Mouse (Mus musculus) bone marrow, adult 2 months (tissue): ENCODE results near the gene Sele. TPM values are rescaled to one million over a fixed set of nuclear protein-coding genes. Genes with fewer than 3 reads are reported as not detected.
"Not testable (repeated sequence)": the region's sequence is repeated elsewhere in the genome, so short reads cannot be mapped to it uniquely, and the experiment has no call there.

Source experiments
- H3K27ac ChIP-seq: fragments of 200-500 bp; 2 replicates; pipeline ENCODE4 v1.5.1; 2012; ENCODE audit warnings: low read depth, mild to moderate bottlenecking, control low read depth, inconsistent platforms, low read length; ENCODE audit not compliant: control insufficient read depth, poor library complexity, insufficient read depth
- H3K4me1 ChIP-seq: fragments of 200-500 bp; 2 replicates; pipeline ENCODE4 v1.6.1; 2011; ENCODE audit warnings: low read length; ENCODE audit not compliant: control insufficient read depth, insufficient read depth
- H3K4me3 ChIP-seq: fragments of 200-500 bp; replicated peaks from 2 replicates; pipeline ENCODE3; 2011; ENCODE audit warnings: mild to moderate bottlenecking, low read depth, low read length, control low read depth; ENCODE audit not compliant: control insufficient read depth
- CTCF ChIP-seq: fragments of 200-500 bp; IDR thresholded peaks from 2 replicates; pipeline ENCODE4 v1.5.1; 2011; ENCODE audit warnings: low read length, control low read depth; ENCODE audit not compliant: control insufficient read depth, insufficient read depth
- POLR2A ChIP-seq: fragments of 200-500 bp; IDR thresholded peaks from 2 replicates; pipeline ENCODE4 v1.6.1; 2011; ENCODE audit warnings: low read depth, mild to moderate bottlenecking, control low read depth, low read length, borderline replicate concordance; ENCODE audit not compliant: control insufficient read depth
- WGBS: fragments of 180-500 bp; shearing (Covaris S2); methylation state at CpG from one replicate; pipeline ENCODE4 v1.1.7; 2018; 5-methylcytosine and 5-hydroxymethylcytosine counted together
- polyA plus RNA-seq: library from polyadenylated mRNA; stranded (reverse); fragments of >200 nt; gene quantifications from 2 replicates; pipeline ENCODE4 v1.2.4, GENCODE M21; 2011; ENCODE audit warnings: low replicate concordance; ENCODE audit not compliant: missing spikeins, insufficient read depth, insufficient read length

Gene Sele
- polyA plus RNA-seq, result 1.2 and 1.4 TPM in 2 replicates

DNA sequence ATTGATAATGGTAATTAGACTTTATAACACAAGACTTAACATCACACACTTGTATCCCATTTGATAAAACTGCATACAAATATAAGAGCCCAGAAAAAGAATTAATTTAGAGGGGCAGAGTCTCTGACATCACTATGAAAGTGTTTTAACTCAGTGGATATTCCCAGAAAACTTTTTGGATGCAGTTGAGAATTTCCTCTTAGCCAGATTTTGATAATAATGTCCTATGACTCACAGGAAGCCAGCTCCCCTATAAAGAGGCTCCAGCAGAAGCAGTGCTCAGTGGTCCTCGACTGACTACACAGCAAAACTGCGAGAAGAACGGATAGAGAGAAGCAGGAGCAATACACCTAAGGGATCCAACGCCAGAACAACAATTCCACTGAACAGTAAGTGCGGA, at the start of gene Sele:
Gene Sele (plus strand): TSS at position 301 of the 400 bp plus-strand sequence.
- no peak within 1 kb of the TSS for H3K27ac ChIP-seq
- H3K4me3 ChIP-seq, result no peak within 1 kb of the TSS
- H3K4me1 ChIP-seq, result no peaks in the 10 kb centered on the region
- TF ChIP-seq CTCF, result no peak
- TF ChIP-seq POLR2A, result no peak
- 66% methylated on average over 5 of the region's 5 CpGs for WGBS

DNA sequence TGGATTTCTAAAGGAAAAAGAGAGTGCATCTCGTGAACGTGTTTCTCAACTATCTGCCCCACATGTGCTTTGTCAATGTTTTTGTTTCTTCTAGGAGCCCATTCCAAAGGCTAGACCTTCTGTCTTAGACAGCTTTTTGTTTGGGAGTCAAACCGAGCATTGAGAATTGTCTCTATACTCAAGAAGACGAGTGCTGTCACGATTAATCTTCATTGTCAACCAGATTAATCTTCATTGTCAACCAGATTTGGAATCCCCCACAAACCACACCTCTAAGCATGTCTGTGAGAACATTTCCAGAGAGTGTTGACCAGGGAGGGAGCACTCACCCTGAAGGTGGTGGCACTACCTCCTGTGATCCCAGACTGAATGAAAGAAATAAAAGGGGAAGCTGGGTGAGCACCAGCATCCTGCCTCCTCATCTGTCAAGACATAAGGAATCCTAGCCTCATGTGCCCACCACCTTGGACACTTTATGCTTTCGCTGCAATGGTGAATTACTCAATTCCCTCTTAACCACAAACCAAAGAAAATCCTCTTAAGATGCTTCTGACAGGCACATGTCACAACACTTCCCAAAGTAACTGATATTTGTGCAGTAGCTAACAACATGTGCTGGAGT, 46.1 kb upstream of the Sele start:
- H3K27ac ChIP-seq, result no peak overlapping the region
- 52% methylated on average over 6 of the region's 6 CpGs for WGBS
- no peak overlapping the region for H3K4me3 ChIP-seq
- H3K4me1 ChIP-seq, result peaks cover 2% of the 10 kb centered on the region; the same call in 1 of the 2 replicates
- no peak for TF ChIP-seq CTCF

DNA sequence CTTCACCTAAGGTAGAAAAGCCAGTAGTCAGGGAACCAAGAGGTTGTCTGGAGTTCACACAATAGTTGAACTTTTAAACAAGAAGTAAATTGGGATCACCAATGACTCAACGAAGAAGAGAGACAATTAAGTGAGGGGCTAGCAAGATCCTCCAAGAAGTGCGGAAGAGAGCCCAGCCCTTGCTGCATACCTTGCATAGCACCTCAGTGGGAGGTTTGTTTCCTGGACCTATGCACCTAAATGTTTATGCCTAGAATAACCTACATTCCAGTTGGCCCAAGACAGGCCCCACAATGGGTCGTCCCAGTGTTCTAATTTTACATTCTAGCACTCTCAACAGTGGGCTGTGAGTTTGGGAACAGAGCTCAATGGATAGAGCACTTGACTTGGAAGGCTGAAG, 43.7 kb upstream of the Sele start:
- H3K27ac ChIP-seq, result no peak overlapping the region
- no peak for TF ChIP-seq CTCF
- TF ChIP-seq POLR2A, result no peak
- H3K4me1 ChIP-seq, result peaks cover 2% of the 10 kb centered on the region; the same call in 1 of the 2 replicates
- WGBS, result 84% methylated on average over 3 of the region's 3 CpGs
- no peak overlapping the region for H3K4me3 ChIP-seq

DNA sequence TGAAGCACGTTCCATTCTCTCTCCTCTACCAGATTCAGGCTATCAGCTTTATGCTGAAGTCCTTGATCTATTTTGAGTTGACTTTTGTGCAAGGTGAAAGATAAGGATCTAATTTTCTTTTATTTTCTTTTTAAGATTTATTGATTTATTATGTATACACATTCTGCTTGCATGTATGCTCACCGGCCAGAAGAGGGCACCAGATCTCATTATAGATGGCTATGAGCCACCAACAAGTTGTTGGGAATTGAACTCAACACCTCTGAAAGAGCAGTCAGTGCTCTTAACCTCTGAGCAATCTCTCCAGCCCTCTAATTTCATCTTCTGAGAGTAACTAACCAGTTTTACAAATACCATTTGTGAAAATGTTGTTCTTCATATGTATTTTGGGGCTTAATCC, 38.8 kb upstream of the Sele start:
- WGBS, result 28% methylated on average over 2 of the region's 2 CpGs
- TF ChIP-seq CTCF, result no peak
- no peak for TF ChIP-seq POLR2A
- H3K27ac ChIP-seq, result no peak overlapping the region

DNA sequence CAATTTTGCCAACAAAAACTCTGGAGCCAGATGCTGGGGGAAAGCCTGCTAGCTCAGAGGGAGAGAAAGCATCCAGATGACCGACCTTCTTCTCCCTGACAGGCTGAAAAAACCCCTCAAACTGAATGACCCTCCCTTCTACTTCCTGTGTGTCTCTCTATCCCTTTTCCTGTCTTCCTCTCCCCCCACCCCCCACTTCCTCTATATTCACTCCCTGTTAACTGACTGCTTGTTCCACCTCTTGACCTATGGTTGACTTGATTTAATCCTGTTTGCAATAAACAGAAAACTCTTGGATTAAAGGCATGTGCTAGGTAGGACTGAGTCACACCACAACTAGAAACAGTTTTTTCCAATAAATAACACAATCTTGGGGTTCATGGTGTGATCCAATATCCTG, 33.4 kb upstream of the Sele start:
- 0% methylated on average over 1 of the region's 1 CpGs for WGBS
- Histone ChIP-seq H3K4me1 (no peaks in the 10 kb centered on the region; the same call in 1 of the 2 replicates), H3K27ac (no peak overlapping the region), H3K4me3 (no peak overlapping the region)
- TF ChIP-seq POLR2A, result no peak
- no peak for TF ChIP-seq CTCF

More for the DNA sequence above, 38.8 kb upstream of the Sele start:
- no peaks in the 10 kb centered on the region for H3K4me1 ChIP-seq
- no peak overlapping the region for H3K4me3 ChIP-seq

DNA sequence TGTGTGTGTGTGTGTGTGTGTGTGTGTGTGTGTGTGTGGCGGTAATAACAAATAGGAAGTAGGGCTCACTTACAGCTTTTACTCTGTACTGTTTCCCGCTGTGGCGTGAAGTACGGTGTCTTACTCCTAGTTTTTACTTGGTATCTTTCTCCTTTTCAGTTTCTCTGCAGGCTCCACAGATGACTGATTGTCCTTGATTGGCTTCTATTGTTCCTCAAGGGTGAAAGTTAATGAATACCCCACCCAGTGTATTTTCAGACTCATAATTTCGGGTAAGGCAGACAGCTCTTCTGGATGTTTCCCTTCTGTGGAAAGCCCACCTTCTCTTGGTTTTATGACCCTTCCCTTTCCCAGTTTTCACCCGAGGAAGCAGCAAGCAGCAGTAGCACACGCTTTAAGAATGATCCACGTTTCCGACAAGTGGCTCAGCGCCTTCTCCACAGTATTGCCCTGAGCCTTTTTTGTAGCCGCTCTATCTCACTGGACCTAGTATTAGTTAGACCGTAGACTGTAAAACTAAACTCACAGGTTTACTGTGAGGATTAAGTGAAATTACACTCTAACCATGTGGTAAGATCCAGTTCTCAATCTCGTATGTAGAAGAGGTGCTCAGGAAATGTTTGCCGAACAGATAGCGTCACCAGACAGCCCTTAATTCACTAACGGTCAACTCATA, 29.7 kb upstream of the Sele start:
- no peaks in the 10 kb centered on the region; the same call in 1 of the 2 replicates for H3K4me1 ChIP-seq
- H3K27ac ChIP-seq, result no peak overlapping the region
- 87% methylated on average over 16 of the region's 16 CpGs for WGBS
- no peak overlapping the region for H3K4me3 ChIP-seq
- TF ChIP-seq POLR2A, result no peak
- TF ChIP-seq CTCF, result no peak

DNA sequence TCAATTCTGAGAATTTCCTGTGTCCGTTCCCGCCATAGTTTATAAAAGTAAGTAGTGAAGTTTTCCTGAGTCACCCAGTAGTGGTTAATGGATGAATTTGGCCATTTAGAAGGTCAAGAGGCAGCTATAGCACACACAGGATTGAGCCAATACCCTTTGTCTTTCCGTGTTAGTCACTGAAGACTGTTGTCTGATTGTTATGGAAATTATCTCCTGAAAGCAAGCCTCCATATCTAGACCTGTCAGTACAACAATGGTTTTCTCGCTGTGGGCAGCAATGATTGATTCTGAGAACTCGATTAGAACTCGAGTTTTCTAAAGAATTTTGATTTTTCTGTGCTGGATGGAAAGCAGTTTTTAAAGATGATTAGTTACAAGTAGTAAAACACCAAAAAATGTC, 28.2 kb upstream of the Sele start:
- no peak for TF ChIP-seq CTCF
- no peak for TF ChIP-seq POLR2A
- Histone ChIP-seq H3K4me1 (no peaks in the 10 kb centered on the region), H3K4me3 (no peak overlapping the region), H3K27ac (no peak overlapping the region)
- WGBS, result 73% methylated on average over 6 of the region's 6 CpGs

DNA sequence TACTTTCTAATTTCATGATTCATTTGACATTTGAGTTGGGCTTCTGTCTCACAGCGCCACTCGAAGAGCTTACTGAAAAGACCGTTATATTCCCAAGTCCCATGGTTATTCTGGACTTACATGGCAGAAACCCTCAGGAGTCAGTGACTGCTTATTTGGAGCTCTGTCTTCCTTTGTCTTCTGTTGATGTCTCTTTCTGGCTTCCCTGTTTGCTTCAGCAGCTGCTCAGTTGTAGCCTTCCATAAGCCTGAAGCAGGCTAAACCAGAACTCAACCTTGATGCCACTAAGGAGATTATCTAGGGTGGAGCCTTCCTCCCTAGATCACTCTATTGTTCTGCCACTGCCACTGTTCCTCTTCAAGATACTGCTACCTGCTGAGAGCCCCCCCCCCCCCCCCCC, 27.3 kb upstream of the Sele start:
- H3K4me3 ChIP-seq, H3K4me1 ChIP-seq, H3K27ac ChIP-seq: not testable (repeated sequence)
- WGBS, result 94% methylated on average over 3 of the region's 3 CpGs

DNA sequence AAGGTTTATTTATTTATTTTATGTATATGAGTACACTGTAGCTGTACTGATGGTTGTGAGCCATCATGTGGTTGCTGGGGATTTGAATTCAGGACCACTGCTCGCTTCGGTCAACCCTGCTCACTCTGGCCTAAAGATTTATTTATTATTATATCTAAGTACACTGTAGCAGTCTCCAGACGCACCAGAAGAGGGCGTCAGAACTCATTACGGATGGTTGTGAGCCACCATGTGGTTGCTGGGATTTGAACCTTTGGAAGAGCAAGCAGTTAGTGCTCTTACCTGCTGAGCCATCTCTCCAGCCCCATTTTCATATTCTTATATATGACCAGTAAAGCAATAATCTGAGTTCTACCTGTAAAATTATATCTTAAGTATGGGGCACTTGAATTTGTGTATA, 25.9 kb upstream of the Sele start:
- H3K4me3 ChIP-seq, H3K27ac ChIP-seq, H3K4me1 ChIP-seq: not testable (repeated sequence)
- WGBS, result 80% methylated on average over 5 of the region's 5 CpGs
